Mouse (Mus musculus) midbrain, embryonic 16.5 days (tissue): ENCODE results near the gene Fgl2. TPM values are rescaled to one million over a fixed set of nuclear protein-coding genes. Genes with fewer than 3 reads are reported as not detected.

ENCODE experiments used
- ATAC-seq: fragments of 200-750 bp; cut with Nextera tagmentation; 2 replicates; pipeline ENCODE4 v1.8.0; 2017; ENCODE audit warnings: moderate TSS enrichment
- H3K27ac ChIP-seq: fragments of 300-500 bp; sonication (generic); 2 replicates; pipeline ENCODE4 v1.5.1; 2014; ENCODE audit warnings: mild to moderate bottlenecking, low read length, mixed read lengths
- H3K27me3 ChIP-seq: fragments of 300-500 bp; sonication (generic); 2 replicates; pipeline ENCODE4 v1.6.1; 2014; ENCODE audit warnings: low read depth, low read length, mixed read lengths; ENCODE audit not compliant: control insufficient read depth, insufficient read depth
- H3K36me3 ChIP-seq: fragments of 300-500 bp; sonication (generic); 2 replicates; pipeline ENCODE4 v1.6.1; 2014; ENCODE audit warnings: mild to moderate bottlenecking, low read length, moderate library complexity, mixed read lengths; ENCODE audit not compliant: control insufficient read depth, insufficient read depth
- H3K4me1 ChIP-seq: fragments of 300-500 bp; sonication (generic); 2 replicates; pipeline ENCODE4 v1.6.1; 2014; ENCODE audit warnings: mild to moderate bottlenecking, low read length, mixed read lengths; ENCODE audit not compliant: control insufficient read depth, insufficient read depth
- H3K4me2 ChIP-seq: fragments of 300-500 bp; sonication (generic); 2 replicates; pipeline ENCODE4 v1.6.1; 2014; ENCODE audit warnings: mild to moderate bottlenecking, low read length, mixed read lengths
- H3K4me3 ChIP-seq: fragments of 300-500 bp; sonication (generic); 2 replicates; pipeline ENCODE4 v1.5.1; 2014; ENCODE audit warnings: low read depth, mild to moderate bottlenecking, low read length, moderate library complexity, mixed read lengths
- H3K9ac ChIP-seq: fragments of 300-500 bp; sonication (generic); 2 replicates; pipeline ENCODE4 v1.6.1; 2014; ENCODE audit warnings: low read depth, low read length, mixed read lengths
- H3K9me3 ChIP-seq: fragments of 300-500 bp; sonication (generic); replicated peaks from 2 replicates; pipeline ENCODE4 v1.6.1; 2014; ENCODE audit warnings: mild to moderate bottlenecking, low read length, mixed read lengths; ENCODE audit not compliant: control insufficient read depth, poor library complexity, severe bottlenecking
- WGBS: fragments of 180-500 bp; shearing (Covaris S2); extraction: QIAGEN DNeasy Blood & Tissue Kit; methylation state at CpG from one replicate; pipeline ENCODE4 v1.1.7; 2014; 5-methylcytosine and 5-hydroxymethylcytosine counted together
- polyA plus RNA-seq: library from polyadenylated mRNA; unstranded; fragments of >200 nt; fragmentation: Nextera tagmentation; extraction: Ambion mirVana; gene quantifications from 2 replicates; pipeline ENCODE4 v1.2.1, GENCODE M21; 2015

Fgl2 gene
- polyA plus RNA-seq, 1 experiment from 2014 or later, result 1.9 TPM

GRCm38 (mm10) chr5:21424614-21425602, 52.5 kb downstream of the Fgl2 start, which contains the start of the genes Ccdc146 and Fam185a:
Gene Ccdc146 (minus strand): TSS chr5:21424677.
Gene Fam185a (plus strand): TSS chr5:21424958.
- Histone ChIP-seq H3K4me3 (peak within 1 kb of the TSS; percentile 91), H3K9me3 (no peaks in the 10 kb centered on the region), H3K27ac (peak within 1 kb of the TSS; percentile 40; the same call in 1 of the 2 replicates), H3K4me2 (peak within 1 kb of the TSS; percentile 93), H3K27me3 (no peaks in the 10 kb centered on the region), H3K36me3 (no peaks in the 10 kb centered on the region), H3K9ac (peak within 1 kb of the TSS; percentile 88), H3K4me1 (peaks cover 13% of the 10 kb centered on the region)
- under 1% methylated on average over 68 of the region's 68 CpGs for WGBS
- peak; percentile 100 for ATAC-seq

- Histone ChIP-seq H3K4me3 (no peak overlapping the region), H3K36me3 (no peaks in the 10 kb centered on the region), H3K9ac (no peak overlapping the region), H3K4me2 (no peak overlapping the region), H3K9me3 (no peaks in the 10 kb centered on the region), H3K27ac (no peak overlapping the region), H3K27me3 (no peaks in the 10 kb centered on the region), H3K4me1 (peaks cover 13% of the 10 kb centered on the region)
- 96% methylated on average over 6 of the region's 6 CpGs for WGBS
- no peak for ATAC-seq
These were observed 54.2 kb downstream of the Fgl2 start for GRCm38 (mm10) chr5:21426666-21427065.

Other genes starting within 250 kb of the Fgl2 start
- gene Gsap, start 186.4 kb upstream of the Fgl2 start, polyA plus RNA-seq, result 10.6 and 12.4 TPM in 2 replicates
- 0.67 and 0.90 TPM in 2 replicates for gene Ccdc146, start 52.0 kb downstream of the Fgl2 start, polyA plus RNA-seq
- 10.0 and 11.0 TPM in 2 replicates for gene Fam185a, start 52.3 kb downstream of the Fgl2 start, polyA plus RNA-seq
- 4.6 TPM in 2 replicates for gene Lrrc17, start 170.9 kb downstream of the Fgl2 start, polyA plus RNA-seq